ENCODE assay signal across 27 mouse cellular contexts in the genomic region with DNA sequence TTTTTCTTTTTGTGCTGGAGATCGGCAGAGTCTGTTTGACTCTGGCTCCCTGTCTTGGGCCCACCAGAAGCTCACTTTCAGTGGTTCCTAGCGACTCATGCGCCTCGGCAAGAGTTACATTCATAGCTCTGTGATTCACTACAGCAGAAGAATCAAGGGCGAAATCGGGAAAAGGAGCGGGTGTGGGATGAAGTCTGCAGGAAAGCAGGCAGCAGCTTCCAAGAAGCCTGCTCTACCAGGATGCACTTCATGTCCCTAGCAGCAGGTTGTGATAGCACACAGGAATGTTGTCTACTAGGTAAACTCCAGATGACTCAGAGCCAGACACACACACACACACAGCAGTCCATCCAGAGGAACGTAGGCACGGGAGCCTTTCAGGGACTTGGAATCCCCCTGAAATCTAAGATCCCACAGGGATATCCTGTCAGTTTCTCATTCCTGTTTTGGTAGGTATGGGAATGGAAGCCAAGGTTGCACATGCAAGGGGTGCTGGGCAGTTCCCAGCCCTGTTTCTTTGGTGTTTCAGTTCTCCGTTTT. TPM values are rescaled to one million over a fixed set of nuclear protein-coding genes. Genes with fewer than 3 reads are reported as not detected.
A peak's percentile ranks its signal among the peaks of the same experiment; 100 is the strongest.
DNase-seq lines count a peak whose midpoint lies in the region; ATAC-seq and TF ChIP-seq lines count a peak whose summit lies in the region.
"Had no signal": no experiment of that assay in that cellular context is flagged by ENCODE, and none has a peak within 500 bp of the region (broad histone marks: within the 10 kb centered on the region; RNA-seq: fewer than 3 reads in every experiment).

No protein-coding gene starts in this region.

- no peak overlapping the region for H3K4me3 ChIP-seq in left cerebral cortex, adult 2 months
- no peak overlapping the region for H3K4me3 ChIP-seq in forebrain, embryonic 11.5 days (ENCODE audit: low read depth, low read length)
- H3K4me3 ChIP-seq: embryonic facial prominence, embryonic 13.5 days; forebrain, embryonic 13.5 days; heart, embryonic 13.5 days; hindbrain, embryonic 15.5 days had no signal

- no peak for DNase-seq in frontal cortex, postnatal 14 days (ENCODE audit: low spot score in 2 of 2)
- peak; percentile 45 for DNase-seq in right cerebral cortex, adult 18-20 months
- DNase-seq in right cerebral cortex, postnatal 4 days, result no peak
- DNase-seq in left cerebral cortex, adult 2 months (ENCODE audit: extremely low spot score in 1 of 2, low spot score in 2 of 2), result peak; percentile 17 to 18
- DNase-seq in telencephalon, adult 2 months (ENCODE audit: low read depth, low spot score), result peak; percentile 50
- no peak for DNase-seq in forebrain, embryonic 11.5 days (ENCODE audit: low spot score)
- DNase-seq: adrenal gland, postnatal 14 days; B cell, adult 2 months; cerebellum, adult 18-20 months; cerebellum, adult 9-11 months; cerebellum, postnatal 36 days; forebrain, postnatal 0 days; gastrocnemius, postnatal 14 days; heart, postnatal 36 days had no signal

- peaks cover 4% of the 10 kb centered on the region for H3K36me3 ChIP-seq in forebrain, embryonic 11.5 days (ENCODE audit: control insufficient read depth, insufficient read depth, low read length)

- WGBS in forebrain, embryonic 11.5 days, result 95% methylated on average over 10 of the region's 10 CpGs

- H3K4me1 ChIP-seq in forebrain, embryonic 11.5 days (replicated peaks; ENCODE audit: control insufficient read depth, insufficient read depth, low read length), result no peaks in the 10 kb centered on the region
- H3K4me1 ChIP-seq: embryonic facial prominence, embryonic 13.5 days; forebrain, embryonic 13.5 days; heart, embryonic 13.5 days; hindbrain, embryonic 15.5 days had no signal

- no peak; the same call in 1 of the 2 replicates for TF ChIP-seq CTCF in left cerebral cortex, adult 2 months (IDR thresholded peaks at IDR 0.05)

- no peaks in the 10 kb centered on the region for H3K9me3 ChIP-seq in forebrain, embryonic 11.5 days (ENCODE audit: control insufficient read depth, low read length)
- H3K9me3 ChIP-seq: embryonic facial prominence, embryonic 13.5 days; forebrain, embryonic 13.5 days; heart, embryonic 13.5 days; hindbrain, embryonic 15.5 days had no signal

- no peaks in the 10 kb centered on the region for H3K27me3 ChIP-seq in forebrain, embryonic 11.5 days (ENCODE audit: control insufficient read depth, insufficient read depth, low read length)
- H3K27me3 ChIP-seq: embryonic facial prominence, embryonic 13.5 days; forebrain, embryonic 13.5 days; heart, embryonic 13.5 days; hindbrain, embryonic 15.5 days; Patski had no signal

- peak overlapping the region; percentile 24; the same call in 1 of the 2 replicates for H3K27ac ChIP-seq in left cerebral cortex, adult 2 months
- no peak overlapping the region for H3K27ac ChIP-seq in forebrain, embryonic 11.5 days (ENCODE audit: low read depth, low read length)
- H3K27ac ChIP-seq: embryonic facial prominence, embryonic 13.5 days; forebrain, embryonic 13.5 days; heart, embryonic 13.5 days; hindbrain, embryonic 15.5 days had no signal

- H3K9ac ChIP-seq in forebrain, embryonic 11.5 days (ENCODE audit: low read length), result no peak overlapping the region
- H3K9ac ChIP-seq: embryonic facial prominence, embryonic 13.5 days; forebrain, embryonic 13.5 days; forebrain, postnatal 0 days; heart, embryonic 13.5 days; hindbrain, embryonic 15.5 days had no signal

- intact Hi-C loops in left cerebral cortex, adult 2 months (cut with DNase I), result no loop called here

- H3K4me2 ChIP-seq in forebrain, embryonic 11.5 days (ENCODE audit: low read depth, low read length, severe bottlenecking), result no peak overlapping the region
- H3K4me2 ChIP-seq: embryonic facial prominence, embryonic 13.5 days; forebrain, embryonic 13.5 days; heart, embryonic 13.5 days; hindbrain, embryonic 15.5 days had no signal

- ATAC-seq in frontal cortex, adult (ENCODE audit: low TSS enrichment), result peak; percentile 98
- no peak for ATAC-seq in forebrain, embryonic 11.5 days (replicated peaks; ENCODE audit: low FRiP score)
- ATAC-seq: activated CD4-positive, CD25-positive, alpha-beta regulatory T cell, adult 4 months; CD4-positive, CD25-positive, alpha-beta regulatory T cell, adult 4 months; forebrain, embryonic 13.5 days; forebrain, postnatal 0 days; Patski had no signal

RNA-seq across cellular contexts. Expression of a gene that starts 9.3 kb away (rescaled TPM):
- total RNA-seq in left cerebral cortex, adult 2 months (2021), result 10 to 100 TPM; 51.5 to 56.0 TPM
- polyA plus RNA-seq in forebrain, embryonic 11.5 days (2014; fragmentation: Nextera tagmentation; extraction: Ambion mirVana), result 17.4 and 18.8 TPM in 2 replicates

RNA-seq across cellular contexts. Expression of a gene that starts 42.9 kb away (rescaled TPM):
- 10 to 100 TPM; 56.0 to 57.2 TPM for total RNA-seq in left cerebral cortex, adult 2 months (2021)
- polyA plus RNA-seq in forebrain, embryonic 11.5 days (2014; fragmentation: Nextera tagmentation; extraction: Ambion mirVana), result 88.8 and 92.4 TPM in 2 replicates

RNA-seq across cellular contexts. Expression of a gene that starts 52.6 kb away (rescaled TPM):
- not detected for total RNA-seq in left cerebral cortex, adult 2 months (2021)
- 0.12 and 0.20 TPM in 2 replicates for polyA plus RNA-seq in forebrain, embryonic 11.5 days (2014; fragmentation: Nextera tagmentation; extraction: Ambion mirVana)
- total RNA-seq: adrenal gland, adult 18-20 months; adrenal gland, postnatal 14 days; forebrain, postnatal 0 days; gastrocnemius, adult 18-20 months; gastrocnemius, postnatal 14 days; granulocyte monocyte progenitor cell, adult 5-6 weeks; heart, postnatal 36 days; MEL had no signal
- polyA plus RNA-seq: CD4-positive, CD25-positive, alpha-beta regulatory T cell, adult 4 months; hindbrain, embryonic 11.5 days; Patski had no signal

Comparison
In these comparisons a context has a peak if more than half of its experiments do, and no peak if none do; other contexts are left out.
1. DNase-seq: peak in right cerebral cortex, adult 18-20 months (single experiment), left cerebral cortex, adult 2 months (2 of 2) and telencephalon, adult 2 months (single experiment); none in frontal cortex, postnatal 14 days (0 of 2), right cerebral cortex, postnatal 4 days (single experiment) and forebrain, embryonic 11.5 days (single experiment).